In genomic region chr13:36506315-36506714, GRCm38 (mm10) we compare ENCODE assay signal across 10 mouse cellular contexts.
DNase-seq lines count a peak whose midpoint lies in the region; ATAC-seq and TF ChIP-seq lines count a peak whose summit lies in the region.
"Had no signal": no experiment of that assay in that cellular context is flagged by ENCODE, and none has a peak within 500 bp of the region (broad histone marks: within the 10 kb centered on the region; RNA-seq: fewer than 3 reads in every experiment).

No protein-coding gene starts in this region.

- no peak overlapping the region for H3K4me3 ChIP-seq in forebrain, embryonic 13.5 days
- no peak overlapping the region for H3K4me3 ChIP-seq in forebrain, embryonic 10.5 days
- H3K4me3 ChIP-seq in lung, postnatal 0 days (ENCODE audit: low read depth, low read length): no peak overlapping the region
- H3K4me3 ChIP-seq in intestine, embryonic 15.5 days (replicated peaks): no peak overlapping the region
- H3K4me3 ChIP-seq in midbrain, embryonic 14.5 days (replicated peaks; ENCODE audit: low read depth, low read length): no peak overlapping the region
- H3K4me3 ChIP-seq: hindbrain, embryonic 15.5 days had no signal

- 86% methylated on average over 5 of the region's 5 CpGs for WGBS in forebrain, embryonic 13.5 days
- 91% methylated on average over 5 of the region's 5 CpGs for WGBS in forebrain, embryonic 10.5 days
- 57% methylated on average over 5 of the region's 5 CpGs for WGBS in lung, postnatal 0 days
- WGBS in intestine, embryonic 15.5 days: 70% methylated on average over 5 of the region's 5 CpGs
- 87% methylated on average over 5 of the region's 5 CpGs for WGBS in midbrain, embryonic 14.5 days

- peak; percentile 33; the same call in 1 of the 2 replicates for ATAC-seq in forebrain, embryonic 13.5 days
- ATAC-seq in lung, postnatal 0 days: peak; percentile 19; the same call in 1 of the 2 replicates
- ATAC-seq in intestine, embryonic 15.5 days: no peak
- ATAC-seq in midbrain, embryonic 14.5 days (ENCODE audit: low FRiP score, low TSS enrichment): no peak

- DNase-seq in forebrain, embryonic 10.5 days (ENCODE audit: extremely low spot score, low spot score): no peak
- DNase-seq in cerebellum, postnatal 14 days: peak; percentile 75 to 78
- peak; percentile 31 to 47 for DNase-seq in heart, adult 9 months (ENCODE audit: low spot score in 2 of 2)
- peak; percentile 37 for DNase-seq in lung, postnatal 0 days (ENCODE audit: low spot score)
- DNase-seq in liver: no peak
- no peak for DNase-seq in midbrain, embryonic 14.5 days

- no peaks in the 10 kb centered on the region for H3K9me3 ChIP-seq in forebrain, embryonic 13.5 days (replicated peaks)
- no peaks in the 10 kb centered on the region for H3K9me3 ChIP-seq in forebrain, embryonic 10.5 days
- no peaks in the 10 kb centered on the region for H3K9me3 ChIP-seq in lung, postnatal 0 days (ENCODE audit: low read length)
- H3K9me3 ChIP-seq in intestine, embryonic 15.5 days: no peaks in the 10 kb centered on the region
- no peaks in the 10 kb centered on the region for H3K9me3 ChIP-seq in midbrain, embryonic 14.5 days (ENCODE audit: control insufficient read depth, low read length)
- H3K9me3 ChIP-seq: hindbrain, embryonic 15.5 days had no signal

- no peak for TF ChIP-seq EP300 in lung, postnatal 0 days (IDR thresholded peaks at IDR 0.05)

- H3K27me3 ChIP-seq in forebrain, embryonic 13.5 days: no peaks in the 10 kb centered on the region
- no peaks in the 10 kb centered on the region for H3K27me3 ChIP-seq in forebrain, embryonic 10.5 days (ENCODE audit: poor library complexity, severe bottlenecking)
- no peaks in the 10 kb centered on the region for H3K27me3 ChIP-seq in lung, postnatal 0 days (replicated peaks; ENCODE audit: insufficient read depth, low read length)
- H3K27me3 ChIP-seq in intestine, embryonic 15.5 days (replicated peaks): no peaks in the 10 kb centered on the region
- no peaks in the 10 kb centered on the region for H3K27me3 ChIP-seq in midbrain, embryonic 14.5 days (ENCODE audit: control insufficient read depth, insufficient read depth, low read length)
- H3K27me3 ChIP-seq: CH12.LX; hindbrain, embryonic 15.5 days had no signal

- H3K9ac ChIP-seq in forebrain, embryonic 13.5 days: no peak overlapping the region
- no peak overlapping the region for H3K9ac ChIP-seq in lung, postnatal 0 days (replicated peaks; ENCODE audit: low read depth)
- no peak overlapping the region for H3K9ac ChIP-seq in intestine, embryonic 15.5 days
- H3K9ac ChIP-seq in midbrain, embryonic 14.5 days (replicated peaks; ENCODE audit: low read length): no peak overlapping the region
- H3K9ac ChIP-seq: hindbrain, embryonic 15.5 days had no signal

- H3K4me1 ChIP-seq in forebrain, embryonic 13.5 days: no peaks in the 10 kb centered on the region
- no peaks in the 10 kb centered on the region for H3K4me1 ChIP-seq in forebrain, embryonic 10.5 days
- H3K4me1 ChIP-seq in lung, postnatal 0 days (ENCODE audit: insufficient read depth, low read depth, low read length): no peaks in the 10 kb centered on the region
- no peaks in the 10 kb centered on the region for H3K4me1 ChIP-seq in intestine, embryonic 15.5 days (replicated peaks)
- H3K4me1 ChIP-seq in midbrain, embryonic 14.5 days (ENCODE audit: control insufficient read depth, insufficient read depth, low read length): no peaks in the 10 kb centered on the region
- H3K4me1 ChIP-seq: hindbrain, embryonic 15.5 days had no signal

- no peaks in the 10 kb centered on the region for H3K36me3 ChIP-seq in forebrain, embryonic 13.5 days (ENCODE audit: poor library complexity, severe bottlenecking)
- no peaks in the 10 kb centered on the region for H3K36me3 ChIP-seq in forebrain, embryonic 10.5 days (replicated peaks)
- no peaks in the 10 kb centered on the region for H3K36me3 ChIP-seq in lung, postnatal 0 days (ENCODE audit: insufficient read depth, low read length)
- no peaks in the 10 kb centered on the region for H3K36me3 ChIP-seq in intestine, embryonic 15.5 days
- H3K36me3 ChIP-seq in midbrain, embryonic 14.5 days (ENCODE audit: control insufficient read depth, insufficient read depth, low read length): no peaks in the 10 kb centered on the region
- H3K36me3 ChIP-seq: hindbrain, embryonic 15.5 days had no signal

- H3K27ac ChIP-seq in forebrain, embryonic 13.5 days: no peak overlapping the region
- no peak overlapping the region for H3K27ac ChIP-seq in forebrain, embryonic 10.5 days
- H3K27ac ChIP-seq in lung, postnatal 0 days (ENCODE audit: low read length): no peak overlapping the region
- H3K27ac ChIP-seq in intestine, embryonic 15.5 days: no peak overlapping the region
- no peak overlapping the region for H3K27ac ChIP-seq in midbrain, embryonic 14.5 days (replicated peaks; ENCODE audit: low read depth, low read length)
- H3K27ac ChIP-seq: hindbrain, embryonic 15.5 days had no signal

- TF ChIP-seq CTCF in lung, postnatal 0 days (IDR thresholded peaks at IDR 0.05): no peak

- H3K4me2 ChIP-seq in forebrain, embryonic 13.5 days: no peak overlapping the region
- H3K4me2 ChIP-seq in lung, postnatal 0 days (replicated peaks; ENCODE audit: low read depth, low read length): no peak overlapping the region
- H3K4me2 ChIP-seq in intestine, embryonic 15.5 days (replicated peaks): no peak overlapping the region
- H3K4me2 ChIP-seq in midbrain, embryonic 14.5 days (ENCODE audit: low read length): no peak overlapping the region
- H3K4me2 ChIP-seq: hindbrain, embryonic 15.5 days had no signal

Comparison
In these comparisons a context has a peak if more than half of its experiments do, and no peak if none do; other contexts are left out.
1. ATAC-seq: peak in forebrain, embryonic 13.5 days (single experiment) and lung, postnatal 0 days (single experiment); none in intestine, embryonic 15.5 days (single experiment) and midbrain, embryonic 14.5 days (single experiment).
2. DNase-seq: peak in cerebellum, postnatal 14 days (2 of 2), heart, adult 9 months (2 of 2) and lung, postnatal 0 days (single experiment); none in forebrain, embryonic 10.5 days (single experiment), liver (single experiment) and midbrain, embryonic 14.5 days (single experiment).